In the genomic region with DNA sequence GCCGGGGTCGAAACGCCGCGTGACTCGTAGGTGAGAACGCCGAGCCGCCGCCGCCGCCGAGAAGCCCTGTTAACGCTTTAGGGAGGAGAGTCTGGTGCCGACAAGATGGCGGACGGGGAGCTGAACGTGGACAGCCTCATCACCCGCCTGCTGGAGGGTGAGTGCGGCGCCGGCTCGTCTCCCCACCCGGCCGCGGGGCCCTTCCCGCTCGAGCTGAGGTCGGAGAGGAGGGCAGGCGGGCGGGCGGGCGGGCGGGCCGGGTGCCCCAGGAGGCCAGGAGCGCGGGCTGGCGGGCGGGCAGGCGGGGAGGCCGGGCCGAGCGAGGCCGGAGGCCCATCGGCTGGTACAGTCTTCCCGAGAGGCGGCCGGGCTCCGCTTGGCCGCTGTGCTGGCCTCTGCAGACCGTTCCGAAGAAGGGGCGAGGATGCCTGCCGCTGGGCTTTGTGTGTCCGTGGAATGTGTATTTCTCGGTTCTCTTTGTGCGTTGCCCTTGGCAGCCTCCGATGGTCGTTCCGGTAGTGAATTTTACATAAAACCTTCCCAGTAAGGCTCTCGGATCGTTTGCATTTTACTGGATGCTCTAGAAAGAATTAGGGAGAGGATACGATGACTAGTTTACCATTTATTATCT, we compare ENCODE assay signal across 7 mouse cellular contexts. TPM values are rescaled to one million over a fixed set of nuclear protein-coding genes. Genes with fewer than 3 reads are reported as not detected.
A peak's percentile ranks its signal among the peaks of the same experiment; 100 is the strongest.
DNase-seq lines count a peak whose midpoint lies in the region; ATAC-seq and TF ChIP-seq lines count a peak whose summit lies in the region.

No protein-coding gene starts in this region.

- no peaks in the 10 kb centered on the region for H3K36me3 ChIP-seq in lung, embryonic 14.5 days (ENCODE audit: insufficient read depth)
- no peaks in the 10 kb centered on the region for H3K36me3 ChIP-seq in heart, postnatal 0 days (replicated peaks; ENCODE audit: control insufficient read depth, insufficient read depth, low read length)
- no peaks in the 10 kb centered on the region for H3K36me3 ChIP-seq in liver, embryonic 16.5 days (ENCODE audit: control insufficient read depth, insufficient read depth)

- peak overlapping the region; percentile 92 for H3K4me3 ChIP-seq in lung, embryonic 14.5 days (ENCODE audit: low read depth, low read length)
- H3K4me3 ChIP-seq in heart, postnatal 0 days (ENCODE audit: low read depth, low read length) = peak overlapping the region; percentile 91
- H3K4me3 ChIP-seq in liver, embryonic 16.5 days (ENCODE audit: low read depth, low read length) = peak overlapping the region; percentile 97

- H3K27ac ChIP-seq in lung, embryonic 14.5 days (ENCODE audit: low read depth) = peak overlapping the region; percentile 99
- peak overlapping the region; percentile 97 for H3K27ac ChIP-seq in heart, postnatal 0 days (ENCODE audit: low read depth)
- H3K27ac ChIP-seq in liver, embryonic 16.5 days (ENCODE audit: low read length) = peak overlapping the region; percentile 99

- TF ChIP-seq CTCF in lung, embryonic 14.5 days (IDR thresholded peaks at IDR 0.05; ENCODE audit: low read depth) = no peak
- TF ChIP-seq CTCF in heart, postnatal 0 days (IDR thresholded peaks at IDR 0.05; ENCODE audit: low read depth) = no peak

- H3K9ac ChIP-seq in lung, embryonic 14.5 days = peak overlapping the region; percentile 99
- H3K9ac ChIP-seq in heart, postnatal 0 days (replicated peaks; ENCODE audit: low read depth, low read length) = peak overlapping the region; percentile 99
- peak overlapping the region; percentile 100 for H3K9ac ChIP-seq in liver, embryonic 16.5 days (ENCODE audit: low read depth, low read length)

- no peaks in the 10 kb centered on the region for H3K9me3 ChIP-seq in lung, embryonic 14.5 days (ENCODE audit: low read depth, low read length)
- no peaks in the 10 kb centered on the region for H3K9me3 ChIP-seq in heart, postnatal 0 days (replicated peaks; ENCODE audit: control insufficient read depth, low read length)
- H3K9me3 ChIP-seq in liver, embryonic 16.5 days (replicated peaks; ENCODE audit: control insufficient read depth, low read length) = no peaks in the 10 kb centered on the region

- peak; percentile 61 for DNase-seq in lung, embryonic 14.5 days
- DNase-seq in lung, postnatal 4 days = no peak
- peak; percentile 29 for DNase-seq in MEL-GATA-1-ER (ENCODE audit: extremely low read depth, low read depth)
- DNase-seq in cerebellum, adult 9-10 months = peak; percentile 65
- DNase-seq in heart, postnatal 0 days (ENCODE audit: low spot score) = no peak
- peak; percentile 18 to 23 for DNase-seq in right cerebral cortex, postnatal 36 days (ENCODE audit: low spot score in 2 of 2)

- no peaks in the 10 kb centered on the region; the same call in 1 of the 2 replicates for H3K4me1 ChIP-seq in lung, embryonic 14.5 days (ENCODE audit: insufficient read depth)
- peaks cover 20% of the 10 kb centered on the region for H3K4me1 ChIP-seq in heart, postnatal 0 days (ENCODE audit: control insufficient read depth, insufficient read depth)
- H3K4me1 ChIP-seq in liver, embryonic 16.5 days (ENCODE audit: control insufficient read depth, low read depth, low read length) = peaks cover 22% of the 10 kb centered on the region

- H3K4me2 ChIP-seq in lung, embryonic 14.5 days = peak overlapping the region; percentile 61
- peak overlapping the region; percentile 73 for H3K4me2 ChIP-seq in heart, postnatal 0 days (ENCODE audit: low read depth, low read length)
- peak overlapping the region; percentile 59 for H3K4me2 ChIP-seq in liver, embryonic 16.5 days (ENCODE audit: low read depth, low read length)

- WGBS in lung, embryonic 14.5 days = under 1% methylated on average over 61 of the region's 63 CpGs
- under 1% methylated on average over 37 of the region's 63 CpGs for WGBS in heart, postnatal 0 days
- under 1% methylated on average over 41 of the region's 63 CpGs for WGBS in liver, embryonic 16.5 days (ENCODE audit: insufficient replicate concordance)

- peak; percentile 81 for ATAC-seq in lung, embryonic 14.5 days (ENCODE audit: insufficient read depth)
- peak; percentile 66 for ATAC-seq in heart, postnatal 0 days (ENCODE audit: insufficient read depth, low read depth)
- peak; percentile 32 for ATAC-seq in liver, embryonic 16.5 days (ENCODE audit: low read depth)

- TF ChIP-seq EP300 in heart, postnatal 0 days (IDR thresholded peaks at IDR 0.05; ENCODE audit: low read depth) = no peak

- H3K27me3 ChIP-seq in lung, embryonic 14.5 days (ENCODE audit: insufficient read depth, low read length) = no peaks in the 10 kb centered on the region
- H3K27me3 ChIP-seq in heart, postnatal 0 days (ENCODE audit: control insufficient read depth, insufficient read depth, low read length) = no peaks in the 10 kb centered on the region
- no peaks in the 10 kb centered on the region for H3K27me3 ChIP-seq in liver, embryonic 16.5 days (ENCODE audit: control insufficient read depth, insufficient read depth, low read depth, low read length)

RNA-seq across cellular contexts. Expression of gene Ppp1cb, which starts 0.7 kb away (rescaled TPM):
- 201 and 215 TPM in 2 replicates for polyA plus RNA-seq in lung, embryonic 14.5 days (2014; fragmentation: Nextera tagmentation; extraction: Ambion mirVana)
- 155 and 171 TPM in 2 replicates for total RNA-seq in heart, postnatal 0 days (2014; rRNA removed; ENCODE audit: low replicate concordance)
- 278 and 287 TPM in 2 replicates for polyA plus RNA-seq in heart, postnatal 0 days (2015; fragmentation: Nextera tagmentation; extraction: Ambion mirVana)
- polyA plus RNA-seq in liver, embryonic 16.5 days (2015; fragmentation: Nextera tagmentation; extraction: Ambion mirVana) = 110 and 115 TPM in 2 replicates

Comparison
In these comparisons a context has a peak if more than half of its experiments do, and no peak if none do; other contexts are left out.
1. DNase-seq: peak in lung, embryonic 14.5 days (single experiment), MEL-GATA-1-ER (single experiment), cerebellum, adult 9-10 months (single experiment) and right cerebral cortex, postnatal 36 days (2 of 2); none in lung, postnatal 4 days (0 of 2) and heart, postnatal 0 days (single experiment).
2. Peak in every context shown above with its lines, with median percentiles within 50 percentile points of each other: ATAC-seq, H3K27ac ChIP-seq, H3K4me2 ChIP-seq, H3K4me3 ChIP-seq and H3K9ac ChIP-seq.